Mouse (Mus musculus) layer of hippocampus, adult 9-11 months (tissue): ENCODE measurements around the gene Asb2.
A peak's percentile ranks its signal among the peaks of the same experiment; 100 is the strongest.

Experiments
- DNase-seq: peaks from one replicate; pipeline ENCODE4 v3.0.0; 2022

The Asb2 gene

DNA sequence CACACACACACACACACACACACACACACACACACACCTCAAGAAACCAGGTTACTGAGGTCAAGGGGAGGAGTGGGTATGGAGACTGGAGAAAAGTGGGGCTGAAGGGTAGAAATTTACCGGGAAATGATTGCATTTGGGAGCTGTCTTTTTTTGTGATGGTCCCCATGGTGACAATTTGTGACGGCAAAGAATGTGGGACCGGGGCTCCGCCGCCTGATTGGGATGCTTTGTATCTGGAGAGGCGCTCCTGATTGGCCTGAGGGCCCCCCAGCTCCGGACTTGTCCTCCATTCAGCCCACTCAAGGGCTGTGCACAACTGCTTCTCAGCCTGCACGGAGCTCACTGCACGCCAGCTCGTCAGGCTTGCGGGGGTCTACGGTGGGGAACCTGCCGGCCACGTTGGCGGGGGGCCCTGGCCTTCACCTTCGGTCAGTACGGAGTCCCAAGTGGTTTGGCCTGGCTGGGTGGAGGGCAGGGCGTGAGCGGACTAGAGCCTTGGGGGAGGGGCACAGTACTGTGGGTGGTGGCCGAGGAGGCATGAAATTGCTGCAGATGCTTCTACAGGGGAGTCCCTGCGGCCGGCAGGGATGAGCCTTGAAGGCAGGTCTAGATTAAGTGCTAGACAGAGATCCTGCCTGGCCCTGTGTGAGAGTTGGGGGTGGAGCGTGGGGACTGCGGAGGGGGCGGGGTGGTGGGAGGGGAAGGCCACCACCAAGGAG lies 41.0 kb downstream of the Asb2 start:
- DNase-seq = no peak

DNA sequence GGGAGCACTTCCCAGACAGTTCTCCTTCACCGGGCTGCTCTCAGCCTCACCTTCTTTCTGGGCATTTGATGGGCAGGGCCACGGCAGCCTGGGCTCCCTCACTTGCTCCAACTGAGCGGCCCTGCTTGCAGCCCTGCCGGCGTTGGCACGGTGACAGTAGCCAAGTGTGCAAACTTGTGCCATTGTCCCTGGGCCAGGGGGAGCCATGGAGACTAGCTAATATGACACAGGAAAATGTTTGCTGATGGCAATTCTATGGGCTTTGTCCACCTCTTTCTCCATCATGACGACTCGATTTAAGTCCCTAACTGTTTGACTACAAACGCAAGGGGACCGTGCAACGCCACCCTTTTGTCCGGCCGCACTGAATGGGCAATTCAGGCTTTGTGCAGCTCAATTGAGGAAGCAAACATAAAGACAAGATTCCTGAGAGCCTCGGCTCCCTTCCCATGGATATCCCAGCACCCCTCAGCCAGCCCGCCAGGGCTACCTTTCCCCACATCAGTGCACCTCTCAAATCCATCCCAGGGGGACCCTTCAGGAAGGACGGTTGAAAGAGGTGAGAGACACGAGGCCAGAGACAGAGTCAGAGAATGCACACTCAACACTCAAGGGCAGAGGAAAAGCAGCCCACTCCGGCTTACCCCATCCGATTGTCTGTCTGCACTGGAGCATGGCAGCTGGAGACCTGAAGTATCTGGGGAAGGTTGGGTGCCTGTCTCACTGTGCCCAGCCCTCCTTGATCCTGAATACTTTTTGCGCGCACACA lies 41.7 kb downstream of the Asb2 start:
- no peak for DNase-seq

DNA sequence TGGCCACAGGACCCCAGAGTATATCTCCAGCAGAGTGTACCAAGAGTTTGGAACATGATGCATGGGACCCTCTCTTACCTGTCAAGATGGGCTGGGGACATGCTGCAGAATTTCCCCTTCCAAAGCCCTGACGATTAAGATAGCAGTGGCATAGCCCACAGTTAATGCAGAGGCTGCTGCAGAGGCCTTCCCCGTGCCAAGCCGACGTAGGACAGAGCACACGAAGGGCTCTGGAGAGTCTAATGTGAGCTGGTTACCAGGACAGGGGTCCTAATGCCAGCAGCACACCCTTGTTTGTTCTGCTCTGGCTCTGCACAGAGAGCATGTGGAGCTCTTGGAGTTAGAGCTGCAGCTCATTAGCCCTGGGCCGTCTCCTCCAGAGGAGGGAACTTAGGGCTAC lies 42.5 kb downstream of the Asb2 start:
- DNase-seq = no peak

DNA sequence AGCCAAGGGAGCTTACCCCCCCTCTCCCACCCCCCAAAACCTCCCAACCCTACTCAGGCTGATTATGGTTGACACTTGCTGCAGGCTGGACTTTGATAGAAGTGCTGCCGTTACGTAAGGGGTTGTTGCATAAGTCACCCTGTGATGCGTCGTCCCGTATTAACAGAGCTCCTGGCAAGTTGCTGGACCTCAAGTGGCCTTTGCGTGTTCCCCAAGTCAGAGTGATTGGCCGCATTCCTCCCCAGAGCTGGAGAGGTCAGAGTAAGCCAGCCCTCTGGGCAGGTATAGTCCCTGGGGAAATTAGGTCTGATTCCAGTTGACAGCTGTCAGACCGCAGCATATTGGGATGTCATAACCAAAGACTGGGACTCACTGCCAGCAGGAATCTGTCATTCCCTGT lies 43.9 kb downstream of the Asb2 start:
- no peak for DNase-seq

GRCm38 (mm10) chr12:103310744-103311267 lies 45.0 kb downstream of the Asb2 start, which contains the start of gene Fam181a:
Gene Fam181a, plus strand, starts transcription at chr12:103310975.
- DNase-seq = no peak

GRCm38 (mm10) chr12:103306720-103307119 lies 49.1 kb downstream of the Asb2 start:
- no peak for DNase-seq

GRCm38 (mm10) chr12:103306224-103306623 lies 49.6 kb downstream of the Asb2 start:
- DNase-seq = no peak

GRCm38 (mm10) chr12:103302960-103303359 lies 52.8 kb downstream of the Asb2 start:
- DNase-seq = no peak

DNA sequence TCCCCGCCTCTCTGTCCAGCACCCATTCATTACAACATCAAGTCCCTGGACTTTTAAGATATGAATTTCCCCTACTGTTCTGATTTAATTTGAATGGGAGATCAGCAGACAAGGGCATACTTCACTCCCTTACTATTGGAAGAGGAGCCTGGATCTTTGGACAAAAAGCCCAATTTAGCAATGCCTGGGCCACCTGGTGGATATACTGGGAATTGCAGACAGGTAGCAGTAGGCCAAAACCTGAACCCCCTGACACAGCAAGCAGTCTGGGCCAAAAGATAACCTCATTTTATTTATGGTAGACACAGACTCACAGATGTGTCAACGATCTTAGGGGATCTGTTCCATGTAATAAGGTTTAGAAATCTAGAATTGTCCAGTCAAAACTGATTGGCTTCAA lies 54.2 kb downstream of the Asb2 start:
- DNase-seq = no peak

- DNase-seq = no peak
Observed at GRCm38 (mm10) chr12:103300493-103300892, 55.3 kb downstream of the Asb2 start.

- DNase-seq = no peak
Observed at GRCm38 (mm10) chr12:103296292-103296691, 59.5 kb downstream of the Asb2 start.

DNA sequence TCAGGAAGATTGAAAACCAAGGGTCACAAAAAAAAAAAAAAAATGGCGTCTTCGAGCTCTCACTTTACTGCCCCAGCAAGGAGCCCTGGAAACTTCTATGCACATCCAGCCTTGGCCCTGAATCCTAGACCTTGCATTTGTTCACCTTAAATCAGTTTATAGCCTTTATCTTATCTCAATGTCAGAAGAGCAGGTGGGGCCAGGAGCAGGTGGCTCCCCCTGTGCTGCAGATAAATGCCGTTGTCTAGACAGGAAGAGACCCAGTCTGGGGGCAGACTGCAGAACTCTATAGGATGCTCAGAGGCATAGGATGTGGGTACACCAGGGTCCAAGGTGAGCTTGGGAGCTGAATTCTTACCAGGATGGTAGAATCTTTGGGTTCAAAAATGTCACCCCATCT lies 63.4 kb downstream of the Asb2 start:
- DNase-seq = no peak

DNA sequence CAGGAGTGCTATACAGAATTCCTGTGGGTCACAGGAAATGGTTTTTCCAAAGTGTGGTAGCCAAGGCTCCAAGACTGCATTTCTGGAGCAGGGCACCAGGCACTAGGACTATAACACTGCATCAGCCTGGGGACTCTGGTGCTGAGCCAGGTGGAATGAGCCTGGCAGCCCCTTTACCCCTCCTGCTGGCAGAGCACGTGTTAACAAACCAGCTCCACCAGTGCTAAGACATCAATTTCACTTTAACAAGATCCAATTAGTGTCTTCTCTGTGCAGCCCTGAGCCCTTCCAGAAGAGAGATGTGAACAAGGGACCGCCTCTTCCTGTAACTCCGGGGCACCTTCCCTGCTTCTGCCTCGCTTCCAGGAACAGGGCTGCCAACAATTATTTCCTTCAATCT lies 68.5 kb downstream of the Asb2 start:
- DNase-seq = no peak

DNA sequence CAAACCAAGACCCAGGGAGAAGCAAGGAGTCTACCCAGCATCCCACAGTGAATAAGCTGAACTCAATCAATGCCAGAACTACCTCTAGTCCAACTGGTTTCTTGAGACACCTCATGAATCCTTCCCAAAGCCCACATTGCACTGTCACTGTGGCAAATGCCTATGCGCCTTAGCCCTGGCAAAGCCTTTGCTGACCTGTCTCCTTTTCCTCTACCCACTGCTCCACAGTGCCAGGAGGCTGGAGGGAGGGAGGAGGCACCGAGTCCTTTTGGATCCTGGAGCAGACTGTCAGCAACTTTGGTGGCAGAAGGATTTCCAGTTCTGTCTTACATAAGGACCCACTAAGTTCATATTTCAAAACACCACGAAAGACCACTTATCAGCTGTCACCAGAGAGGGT lies 72.4 kb downstream of the Asb2 start:
- DNase-seq = no peak

DNA sequence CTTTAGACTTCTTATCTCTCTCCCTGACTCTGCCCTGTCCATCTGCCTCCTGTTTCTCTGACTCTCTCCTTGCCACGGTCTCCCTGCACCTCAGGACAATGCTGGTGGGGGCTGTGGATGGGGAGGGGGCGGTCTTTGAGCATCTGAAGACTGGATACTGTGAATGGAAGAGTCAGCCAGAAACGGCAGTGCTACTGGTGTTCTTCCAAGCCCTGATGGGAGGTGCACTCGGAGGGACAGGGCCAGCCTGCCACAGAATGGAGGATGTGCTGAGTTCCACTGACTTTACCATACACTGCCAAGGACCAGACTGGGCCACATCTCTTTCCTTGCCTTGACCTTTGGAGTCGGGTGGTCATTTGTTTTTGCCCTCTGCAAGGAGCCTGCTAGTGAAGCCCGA lies 72.9 kb downstream of the Asb2 start:
- no peak for DNase-seq

DNA sequence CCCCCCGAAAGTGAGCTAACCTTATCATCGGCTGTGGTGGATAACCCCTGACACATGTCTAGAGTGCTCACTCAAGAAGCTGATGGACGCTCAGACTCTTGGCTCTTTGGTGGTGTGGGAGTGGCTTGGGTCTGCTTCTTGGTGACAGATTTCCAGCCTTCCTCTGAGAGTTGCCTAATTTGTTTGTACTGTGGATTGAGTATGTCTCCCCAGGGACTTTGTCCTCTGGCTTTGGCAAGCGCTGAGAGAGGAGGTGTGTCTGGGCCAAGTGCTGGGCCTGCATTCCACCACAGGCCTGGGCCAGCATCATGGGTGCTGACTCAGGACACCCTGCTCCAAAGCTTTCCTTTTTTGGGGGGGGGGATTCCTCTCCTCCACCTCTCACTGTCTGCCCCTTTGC lies 73.9 kb downstream of the Asb2 start:
- DNase-seq = no peak

GRCm38 (mm10) chr12:103281491-103281890 lies 74.3 kb downstream of the Asb2 start:
- no peak for DNase-seq

- DNase-seq = peak; percentile 63
Observed at GRCm38 (mm10) chr12:103276422-103276821, 79.4 kb downstream of the Asb2 start.

GRCm38 (mm10) chr12:103273732-103274131 lies 82.1 kb downstream of the Asb2 start:
- DNase-seq = no peak

GRCm38 (mm10) chr12:103273051-103273450 lies 82.8 kb downstream of the Asb2 start:
- peak; percentile 9 for DNase-seq

- DNase-seq = peak; percentile 17
Observed at GRCm38 (mm10) chr12:103272176-103272575, 83.6 kb downstream of the Asb2 start.
